Mouse (Mus musculus) cerebellum, adult 8-10 months (tissue): Measurements from ENCODE around the gene Thap11.
"Not testable (repeated sequence)": the region's sequence is repeated elsewhere in the genome, so short reads cannot be mapped to it uniquely, and the experiment has no call there.

Experiments
- DNase-seq: peaks from one replicate; pipeline ENCODE4 v3.0.0; 2022

Thap11 gene

GRCm38 (mm10) chr8:105854715-105855216 is at the start of gene Thap11:
Gene Thap11, plus strand, starts transcription at chr8:105855132.
- DNase-seq, result peak; percentile 88

GRCm38 (mm10) chr8:105805346-105805745 is 49.6 kb upstream of the Thap11 start:
- DNase-seq, result no peak

GRCm38 (mm10) chr8:105805964-105806363 is 49.0 kb upstream of the Thap11 start:
- no peak for DNase-seq

- no peak for DNase-seq
Measured at GRCm38 (mm10) chr8:105807766-105808165, 47.2 kb upstream of the Thap11 start.

GRCm38 (mm10) chr8:105808480-105808879 is 46.5 kb upstream of the Thap11 start:
- DNase-seq, result no peak

GRCm38 (mm10) chr8:105810245-105810786 is 44.6 kb upstream of the Thap11 start:
- DNase-seq, result no peak

GRCm38 (mm10) chr8:105811061-105811460 is 43.9 kb upstream of the Thap11 start:
- peak; percentile 38 for DNase-seq

GRCm38 (mm10) chr8:105811543-105811942 is 43.4 kb upstream of the Thap11 start:
- DNase-seq, result no peak

GRCm38 (mm10) chr8:105812511-105812910 is 42.4 kb upstream of the Thap11 start:
- no peak for DNase-seq

- DNase-seq, result no peak
Measured at GRCm38 (mm10) chr8:105813241-105813640, 41.7 kb upstream of the Thap11 start.

GRCm38 (mm10) chr8:105819659-105820058 is 35.3 kb upstream of the Thap11 start:
- no peak for DNase-seq

- no peak for DNase-seq
Measured at GRCm38 (mm10) chr8:105820925-105821324, 34.0 kb upstream of the Thap11 start.

- DNase-seq, result no peak
Measured at GRCm38 (mm10) chr8:105825506-105825905, 29.4 kb upstream of the Thap11 start.

- no peak for DNase-seq
Measured at GRCm38 (mm10) chr8:105826379-105826778, 28.6 kb upstream of the Thap11 start.

- peak; percentile 95 for DNase-seq
Measured at GRCm38 (mm10) chr8:105826861-105827848, 27.8 kb upstream of the Thap11 start, which contains the start of the genes Ranbp10 and Tsnaxip1. Gene Ranbp10, minus strand, starts transcription at chr8:105827350. Gene Tsnaxip1, plus strand, starts transcription at chr8:105827731.

- not testable (repeated sequence) for DNase-seq
Measured at GRCm38 (mm10) chr8:105833740-105834139, 21.2 kb upstream of the Thap11 start.

GRCm38 (mm10) chr8:105835318-105835717 is 19.6 kb upstream of the Thap11 start:
- DNase-seq, result no peak

- no peak for DNase-seq
Measured at GRCm38 (mm10) chr8:105836991-105837390, 17.9 kb upstream of the Thap11 start.

GRCm38 (mm10) chr8:105839209-105839608 is 15.7 kb upstream of the Thap11 start:
- DNase-seq, result no peak

GRCm38 (mm10) chr8:105846678-105847077 is 8.3 kb upstream of the Thap11 start:
- DNase-seq, result no peak

GRCm38 (mm10) chr8:105850014-105850413 is 4.9 kb upstream of the Thap11 start:
- DNase-seq, result no peak

GRCm38 (mm10) chr8:105850611-105851010 is 4.3 kb upstream of the Thap11 start:
- no peak for DNase-seq

GRCm38 (mm10) chr8:105851651-105852143 is 3.2 kb upstream of the Thap11 start:
- peak; percentile 78 for DNase-seq
